ENCODE assay signal across 23 mouse cellular contexts in genomic region chr2:55228131-55228797, GRCm38 (mm10).
A peak's percentile ranks its signal among the peaks of the same experiment; 100 is the strongest.
DNase-seq lines count a peak whose midpoint lies in the region; ATAC-seq and TF ChIP-seq lines count a peak whose summit lies in the region.
"Had no signal": no experiment of that assay in that cellular context is flagged by ENCODE, and none has a peak within 500 bp of the region (broad histone marks: within the 10 kb centered on the region; RNA-seq: fewer than 3 reads in every experiment).

No protein-coding gene starts in this region.

- H3K36me3 ChIP-seq in forebrain, embryonic 15.5 days = no peaks in the 10 kb centered on the region
- H3K36me3 ChIP-seq in forebrain, embryonic 11.5 days (ENCODE audit: control insufficient read depth, insufficient read depth, low read length) = no peaks in the 10 kb centered on the region
- H3K36me3 ChIP-seq in midbrain, embryonic 14.5 days (ENCODE audit: control insufficient read depth, insufficient read depth, low read length) = no peaks in the 10 kb centered on the region
- H3K36me3 ChIP-seq: G1E; heart, embryonic 15.5 days; hindbrain, embryonic 10.5 days; neural tube, embryonic 15.5 days had no signal

- H3K9ac ChIP-seq in forebrain, embryonic 15.5 days (replicated peaks) = no peak overlapping the region
- H3K9ac ChIP-seq in forebrain, embryonic 11.5 days (ENCODE audit: low read length) = no peak overlapping the region
- H3K9ac ChIP-seq in midbrain, embryonic 14.5 days (replicated peaks; ENCODE audit: low read length) = no peak overlapping the region
- H3K9ac ChIP-seq: heart, embryonic 15.5 days; liver, postnatal 0 days; neural tube, embryonic 15.5 days had no signal

- no peak overlapping the region for H3K4me3 ChIP-seq in forebrain, embryonic 15.5 days
- no peak overlapping the region for H3K4me3 ChIP-seq in forebrain, embryonic 11.5 days (ENCODE audit: low read depth, low read length)
- no peak overlapping the region for H3K4me3 ChIP-seq in layer of hippocampus, adult 2 months
- H3K4me3 ChIP-seq in midbrain, embryonic 14.5 days (replicated peaks; ENCODE audit: low read depth, low read length) = no peak overlapping the region
- H3K4me3 ChIP-seq in cerebellum, adult 2 months (replicated peaks; ENCODE audit: insufficient read depth, low read depth, low read length) = no peak overlapping the region
- H3K4me3 ChIP-seq: heart, adult 2 months; heart, embryonic 15.5 days; hindbrain, embryonic 10.5 days; neural tube, embryonic 15.5 days had no signal

- peak; percentile 47; the same call in 1 of the 2 replicates for ATAC-seq in forebrain, embryonic 15.5 days (replicated peaks)
- ATAC-seq in forebrain, embryonic 11.5 days (replicated peaks; ENCODE audit: low FRiP score) = no peak; the same call in 1 of the 2 replicates
- no peak; the same call in 1 of the 2 replicates for ATAC-seq in midbrain, embryonic 14.5 days (ENCODE audit: low FRiP score, low TSS enrichment)
- ATAC-seq: activated CD4-positive, CD25-positive, alpha-beta regulatory T cell, adult 4 months; liver, postnatal 0 days had no signal

- H3K4me2 ChIP-seq in forebrain, embryonic 15.5 days (replicated peaks) = no peak overlapping the region
- no peak overlapping the region for H3K4me2 ChIP-seq in forebrain, embryonic 11.5 days (ENCODE audit: low read depth, low read length, severe bottlenecking)
- H3K4me2 ChIP-seq in midbrain, embryonic 14.5 days (ENCODE audit: low read length) = no peak overlapping the region
- H3K4me2 ChIP-seq: heart, embryonic 15.5 days; neural tube, embryonic 15.5 days had no signal

- H3K4me1 ChIP-seq in forebrain, embryonic 15.5 days = peaks cover 9% of the 10 kb centered on the region; the same call in 1 of the 2 replicates
- no peaks in the 10 kb centered on the region for H3K4me1 ChIP-seq in forebrain, embryonic 11.5 days (replicated peaks; ENCODE audit: control insufficient read depth, insufficient read depth, low read length)
- H3K4me1 ChIP-seq in midbrain, embryonic 14.5 days (ENCODE audit: control insufficient read depth, insufficient read depth, low read length) = no peaks in the 10 kb centered on the region
- H3K4me1 ChIP-seq in cerebellum, adult 2 months (ENCODE audit: control insufficient read depth, insufficient read depth, low read length) = no peaks in the 10 kb centered on the region
- H3K4me1 ChIP-seq: heart, embryonic 15.5 days; hindbrain, embryonic 10.5 days; neural tube, embryonic 15.5 days had no signal

- WGBS in forebrain, embryonic 15.5 days = 47% methylated on average over 7 of the region's 7 CpGs
- 78% methylated on average over 7 of the region's 7 CpGs for WGBS in forebrain, embryonic 11.5 days
- WGBS in midbrain, embryonic 14.5 days = 36% methylated on average over 7 of the region's 7 CpGs
- WGBS in cerebellum, adult 2 months = 35% methylated on average over 7 of the region's 7 CpGs

- TF ChIP-seq CTCF in brain, embryonic 14.5 days (IDR thresholded peaks at IDR 0.05; ENCODE audit: borderline replicate concordance, extremely low read depth, insufficient read depth, insufficient read length) = no peak
- TF ChIP-seq CTCF in layer of hippocampus, adult 2 months (conservative IDR thresholded peaks at IDR 0.05) = no peak
- no peak for TF ChIP-seq CTCF in cerebellum, adult 2 months (IDR thresholded peaks at IDR 0.05; ENCODE audit: borderline replicate concordance, insufficient read depth, low read depth, low read length)

- DNase-seq in forebrain, embryonic 11.5 days (ENCODE audit: low spot score) = no peak
- DNase-seq in brain, embryonic 14.5 days (ENCODE audit: low read depth) = peak; percentile 51
- DNase-seq in layer of hippocampus, adult 2 months (ENCODE audit: low spot score in 2 of 2) = peak; percentile 19 to 49
- DNase-seq in midbrain, embryonic 14.5 days = peak; percentile 18
- DNase-seq in cerebellum, adult 2 months = no peak
- no peak for DNase-seq in cerebellum, adult 8-10 months
- no peak for DNase-seq in ovary, postnatal 10 days (ENCODE audit: low spot score)
- DNase-seq: adrenal gland, postnatal 25 days; cerebellum, adult 9-11 months; gastrocnemius, postnatal 14 days; heart, adult 2 months; kidney, adult 18-20 months; kidney, postnatal 10 days; left cerebral cortex, postnatal 4 days; liver; liver, postnatal 0 days had no signal

- peak overlapping the region; percentile 80 for H3K27ac ChIP-seq in forebrain, embryonic 15.5 days (replicated peaks)
- no peak overlapping the region for H3K27ac ChIP-seq in forebrain, embryonic 11.5 days (ENCODE audit: low read depth, low read length)
- H3K27ac ChIP-seq in layer of hippocampus, adult 2 months = peak overlapping the region; percentile 89
- H3K27ac ChIP-seq in midbrain, embryonic 14.5 days (replicated peaks; ENCODE audit: low read depth, low read length) = no peak overlapping the region
- no peak overlapping the region for H3K27ac ChIP-seq in cerebellum, adult 2 months (ENCODE audit: insufficient read depth, low read length)
- H3K27ac ChIP-seq: heart, adult 2 months; heart, embryonic 15.5 days; hindbrain, embryonic 10.5 days; neural tube, embryonic 15.5 days; stomach, postnatal 0 days had no signal

- no peaks in the 10 kb centered on the region for H3K27me3 ChIP-seq in forebrain, embryonic 15.5 days
- H3K27me3 ChIP-seq in forebrain, embryonic 11.5 days (ENCODE audit: control insufficient read depth, insufficient read depth, low read length) = no peaks in the 10 kb centered on the region
- H3K27me3 ChIP-seq in midbrain, embryonic 14.5 days (ENCODE audit: control insufficient read depth, insufficient read depth, low read length) = no peaks in the 10 kb centered on the region
- H3K27me3 ChIP-seq in cerebellum, adult 2 months (ENCODE audit: control insufficient read depth, insufficient read depth, low read length) = no peaks in the 10 kb centered on the region
- H3K27me3 ChIP-seq: heart, embryonic 15.5 days; neural tube, embryonic 15.5 days had no signal

- no peaks in the 10 kb centered on the region for H3K9me3 ChIP-seq in forebrain, embryonic 15.5 days
- no peaks in the 10 kb centered on the region for H3K9me3 ChIP-seq in forebrain, embryonic 11.5 days (ENCODE audit: control insufficient read depth, low read length)
- H3K9me3 ChIP-seq in midbrain, embryonic 14.5 days (ENCODE audit: control insufficient read depth, low read length) = no peaks in the 10 kb centered on the region
- H3K9me3 ChIP-seq: G1E; heart, embryonic 15.5 days; hindbrain, embryonic 10.5 days; neural tube, embryonic 15.5 days had no signal

- no peak for TF ChIP-seq POLR2A in brain, embryonic 14.5 days (IDR thresholded peaks at IDR 0.05; ENCODE audit: borderline replicate concordance, extremely low read depth, insufficient read depth, insufficient read length, poor library complexity, severe bottlenecking)
- TF ChIP-seq POLR2A in cerebellum, adult 2 months (IDR thresholded peaks at IDR 0.05; ENCODE audit: borderline replicate concordance, insufficient read depth, low read length) = no peak

Comparison
In these comparisons a context has a peak if more than half of its experiments do, and no peak if none do; other contexts are left out.
1. H3K27ac ChIP-seq: peak in forebrain, embryonic 15.5 days (single experiment) and layer of hippocampus, adult 2 months (single experiment); none in forebrain, embryonic 11.5 days (single experiment), midbrain, embryonic 14.5 days (single experiment) and cerebellum, adult 2 months (single experiment).
2. DNase-seq: peak in brain, embryonic 14.5 days (single experiment), layer of hippocampus, adult 2 months (2 of 2) and midbrain, embryonic 14.5 days (single experiment); none in forebrain, embryonic 11.5 days (single experiment), cerebellum, adult 2 months (0 of 2), cerebellum, adult 8-10 months (single experiment) and ovary, postnatal 10 days (single experiment).